Mouse (Mus musculus) ES-Bruce4 (cell line): ENCODE measurements around the gene Lrig2.

Experiments
- CTCF ChIP-seq: IDR thresholded peaks from one replicate; pipeline ENCODE4 v1.8.1; 2011; ENCODE audit warnings: low read depth, low read length
- POLR2A ChIP-seq: IDR thresholded peaks from one replicate; pipeline ENCODE4 v1.8.1; 2011; ENCODE audit warnings: low read length; ENCODE audit not compliant: insufficient read depth

DNA sequence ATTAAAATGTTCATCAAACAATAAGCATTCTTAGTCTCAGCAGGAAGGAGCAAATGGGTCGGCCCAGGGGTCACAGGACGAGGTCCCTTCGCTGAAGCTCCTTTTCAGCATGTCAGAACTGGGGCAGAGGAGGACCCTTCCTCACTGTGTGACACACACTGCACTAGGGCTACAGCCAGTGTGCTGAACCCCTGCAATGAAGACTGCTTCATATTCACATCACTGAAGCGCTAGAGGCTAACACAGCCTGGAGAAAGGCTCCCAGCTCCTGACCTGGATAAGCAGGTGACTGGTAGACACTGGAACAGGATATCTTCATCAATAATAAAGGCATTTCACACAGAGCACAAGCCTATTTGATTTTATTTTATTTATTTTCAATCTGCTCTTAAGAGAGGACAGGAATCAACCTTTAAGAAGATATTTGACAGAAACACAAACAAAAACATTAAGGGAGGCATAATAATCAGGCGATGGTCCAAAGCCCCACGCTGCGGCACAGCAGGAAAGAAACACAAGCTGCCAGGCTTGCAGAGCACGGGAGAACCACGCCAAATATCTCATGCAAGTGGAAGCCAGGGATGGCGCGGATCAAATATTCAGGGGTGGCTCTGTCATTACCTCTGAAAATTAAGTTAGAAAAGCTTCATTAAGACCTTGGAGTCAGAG is 115.5 kb downstream of the Lrig2 start:
- TF ChIP-seq CTCF (no peak), POLR2A (no peak)
